Mouse (Mus musculus): ENCODE results near the gene Dtx2. TPM values are rescaled to one million over a fixed set of nuclear protein-coding genes. Genes with fewer than 3 reads are reported as not detected.

The Dtx2 gene
- polyA plus RNA-seq, 1 experiment from 2014 or later = 28.8 TPM

- peak overlapping the region; percentile 97; the same call in 1 of the 2 replicates for H3K27ac ChIP-seq
- no peaks in the 10 kb centered on the region for H3K9me3 ChIP-seq
- WGBS = 94% methylated on average over 15 of the region's 15 CpGs
- H3K4me1 ChIP-seq (replicated peaks) = peaks cover 27% of the 10 kb centered on the region
- ATAC-seq = no peak
- H3K27me3 ChIP-seq = no peaks in the 10 kb centered on the region; the same call in 1 of the 2 replicates
- H3K4me3 ChIP-seq (replicated peaks) = no peak overlapping the region
- 0 out of 2 replicates have a peak overlapping the region, but pooled peaks have one; percentile 83 for H3K4me2 ChIP-seq (replicated peaks)
- H3K36me3 ChIP-seq = no peaks in the 10 kb centered on the region
- H3K9ac ChIP-seq (replicated peaks) = no peak overlapping the region
Observed at GRCm38 (mm10) chr5:135960909-135961635, 33.5 kb upstream of the Dtx2 start.

GRCm38 (mm10) chr5:135962125-135962491 is 32.5 kb upstream of the Dtx2 start:
- H3K27ac ChIP-seq = peak overlapping the region; percentile 97
- H3K4me2 ChIP-seq (replicated peaks) = peak overlapping the region; percentile 83
- peaks cover 20% of the 10 kb centered on the region for H3K4me1 ChIP-seq (replicated peaks)
- WGBS = 2% methylated on average over 11 of the region's 11 CpGs
- no peaks in the 10 kb centered on the region for H3K36me3 ChIP-seq
- no peak for ATAC-seq
- H3K9me3 ChIP-seq = no peaks in the 10 kb centered on the region
- H3K27me3 ChIP-seq = no peaks in the 10 kb centered on the region; the same call in 1 of the 2 replicates
- peak overlapping the region; percentile 57 for H3K9ac ChIP-seq (replicated peaks)
- H3K4me3 ChIP-seq (replicated peaks) = peak overlapping the region; percentile 54

- Histone ChIP-seq H3K27ac (peak overlapping the region; percentile 97), H3K4me2 (replicated peaks) (peak overlapping the region; percentile 83), H3K9me3 (no peaks in the 10 kb centered on the region), H3K27me3 (no peaks in the 10 kb centered on the region; the same call in 1 of the 2 replicates), H3K4me3 (replicated peaks) (peak overlapping the region; percentile 54), H3K36me3 (no peaks in the 10 kb centered on the region), H3K4me1 (replicated peaks) (peaks cover 19% of the 10 kb centered on the region), H3K9ac (replicated peaks) (peak overlapping the region; percentile 86)
- under 1% methylated on average over 61 of the region's 64 CpGs for WGBS
- peak; percentile 97 for ATAC-seq
Observed at GRCm38 (mm10) chr5:135962492-135963279, 31.9 kb upstream of the Dtx2 start.

- peak overlapping the region; percentile 54 for H3K4me3 ChIP-seq (replicated peaks)
- H3K4me1 ChIP-seq (replicated peaks) = peaks cover 19% of the 10 kb centered on the region
- peak overlapping the region; percentile 97 for H3K27ac ChIP-seq
- ATAC-seq = no peak
- 3% methylated on average over 6 of the region's 6 CpGs for WGBS
- no peaks in the 10 kb centered on the region; the same call in 1 of the 2 replicates for H3K27me3 ChIP-seq
- H3K9me3 ChIP-seq = no peaks in the 10 kb centered on the region
- H3K36me3 ChIP-seq = no peaks in the 10 kb centered on the region
- peak overlapping the region; percentile 86 for H3K9ac ChIP-seq (replicated peaks)
- peak overlapping the region; percentile 83 for H3K4me2 ChIP-seq (replicated peaks)
Observed at GRCm38 (mm10) chr5:135963280-135963627, 31.3 kb upstream of the Dtx2 start.

- ATAC-seq = no peak
- Histone ChIP-seq H3K27ac (no peak overlapping the region), H3K4me1 (replicated peaks) (peaks cover 19% of the 10 kb centered on the region), H3K27me3 (no peaks in the 10 kb centered on the region; the same call in 1 of the 2 replicates), H3K4me3 (replicated peaks) (no peak overlapping the region), H3K9me3 (no peaks in the 10 kb centered on the region), H3K9ac (replicated peaks) (0 out of 2 replicates have a peak overlapping the region, but pooled peaks have one; percentile 16), H3K36me3 (no peaks in the 10 kb centered on the region), H3K4me2 (replicated peaks) (peak overlapping the region; percentile 35)
- WGBS = 12% methylated on average over 24 of the region's 24 CpGs
Observed at GRCm38 (mm10) chr5:135965501-135965930, 29.1 kb upstream of the Dtx2 start.

- ATAC-seq = no peak
- no peaks in the 10 kb centered on the region for H3K9me3 ChIP-seq
- peaks cover 13% of the 10 kb centered on the region for H3K4me1 ChIP-seq (replicated peaks)
- no peaks in the 10 kb centered on the region for H3K36me3 ChIP-seq
- no peaks in the 10 kb centered on the region; the same call in 1 of the 2 replicates for H3K27me3 ChIP-seq
- no peak overlapping the region for H3K4me3 ChIP-seq (replicated peaks)
- H3K4me2 ChIP-seq (replicated peaks) = no peak overlapping the region
- H3K9ac ChIP-seq (replicated peaks) = no peak overlapping the region
- H3K27ac ChIP-seq = no peak overlapping the region
- 64% methylated on average over 9 of the region's 9 CpGs for WGBS
Observed at GRCm38 (mm10) chr5:135966866-135967265, 27.7 kb upstream of the Dtx2 start.

- 68% methylated on average over 1 of the region's 1 CpGs for WGBS
- Histone ChIP-seq H3K4me3 (replicated peaks) (no peak overlapping the region), H3K27me3 (no peaks in the 10 kb centered on the region; the same call in 1 of the 2 replicates), H3K27ac (no peak overlapping the region), H3K4me2 (replicated peaks) (no peak overlapping the region), H3K9ac (replicated peaks) (no peak overlapping the region), H3K4me1 (replicated peaks) (peaks cover 6% of the 10 kb centered on the region), H3K9me3 (no peaks in the 10 kb centered on the region), H3K36me3 (no peaks in the 10 kb centered on the region)
- no peak for ATAC-seq
Observed at GRCm38 (mm10) chr5:135968781-135969180, 25.8 kb upstream of the Dtx2 start.

GRCm38 (mm10) chr5:135970247-135970646 is 24.4 kb upstream of the Dtx2 start:
- Histone ChIP-seq H3K9ac (replicated peaks) (no peak overlapping the region), H3K4me1 (replicated peaks) (peaks cover 5% of the 10 kb centered on the region), H3K9me3 (no peaks in the 10 kb centered on the region), H3K27me3 (no peaks in the 10 kb centered on the region; the same call in 1 of the 2 replicates), H3K4me2 (replicated peaks) (no peak overlapping the region), H3K4me3 (replicated peaks) (no peak overlapping the region), H3K27ac (no peak overlapping the region), H3K36me3 (no peaks in the 10 kb centered on the region)
- WGBS = 86% methylated on average over 6 of the region's 6 CpGs
- ATAC-seq = no peak

GRCm38 (mm10) chr5:135971876-135972275 is 22.7 kb upstream of the Dtx2 start:
- H3K36me3 ChIP-seq = no peaks in the 10 kb centered on the region
- no peaks in the 10 kb centered on the region for H3K9me3 ChIP-seq
- H3K27ac ChIP-seq = no peak overlapping the region
- no peak overlapping the region for H3K4me3 ChIP-seq (replicated peaks)
- no peaks in the 10 kb centered on the region for H3K27me3 ChIP-seq
- ATAC-seq = no peak
- 88% methylated on average over 7 of the region's 7 CpGs for WGBS
- no peak overlapping the region for H3K9ac ChIP-seq (replicated peaks)
- H3K4me1 ChIP-seq (replicated peaks) = no peaks in the 10 kb centered on the region
- no peak overlapping the region for H3K4me2 ChIP-seq (replicated peaks)

GRCm38 (mm10) chr5:135974365-135974764 is 20.2 kb upstream of the Dtx2 start, which contains the start of gene Ssc4d:
TSS of gene Ssc4d (minus strand) at chr5:135974531.
- H3K4me1 ChIP-seq (replicated peaks) = no peaks in the 10 kb centered on the region
- H3K36me3 ChIP-seq = no peaks in the 10 kb centered on the region
- no peak for ATAC-seq
- WGBS = 29% methylated on average over 9 of the region's 9 CpGs
- no peak within 1 kb of the TSS for H3K4me3 ChIP-seq (replicated peaks)
- no peak within 1 kb of the TSS for H3K27ac ChIP-seq
- H3K27me3 ChIP-seq = no peaks in the 10 kb centered on the region
- no peak within 1 kb of the TSS for H3K9ac ChIP-seq (replicated peaks)
- H3K4me2 ChIP-seq (replicated peaks) = no peak within 1 kb of the TSS
- no peaks in the 10 kb centered on the region for H3K9me3 ChIP-seq

- Histone ChIP-seq H3K27me3 (no peaks in the 10 kb centered on the region), H3K4me2 (replicated peaks) (no peak overlapping the region), H3K27ac (no peak overlapping the region), H3K9ac (replicated peaks) (no peak overlapping the region), H3K4me1 (replicated peaks) (no peaks in the 10 kb centered on the region), H3K4me3 (replicated peaks) (no peak overlapping the region), H3K36me3 (no peaks in the 10 kb centered on the region), H3K9me3 (no peaks in the 10 kb centered on the region)
- WGBS = 96% methylated on average over 8 of the region's 8 CpGs
- ATAC-seq = no peak
Observed at GRCm38 (mm10) chr5:135975893-135976668, 18.5 kb upstream of the Dtx2 start.
